Mouse (Mus musculus): ENCODE measurements around the gene Glb1l3.
A peak's percentile ranks its signal among the peaks of the same experiment; 100 is the strongest.

DNA sequence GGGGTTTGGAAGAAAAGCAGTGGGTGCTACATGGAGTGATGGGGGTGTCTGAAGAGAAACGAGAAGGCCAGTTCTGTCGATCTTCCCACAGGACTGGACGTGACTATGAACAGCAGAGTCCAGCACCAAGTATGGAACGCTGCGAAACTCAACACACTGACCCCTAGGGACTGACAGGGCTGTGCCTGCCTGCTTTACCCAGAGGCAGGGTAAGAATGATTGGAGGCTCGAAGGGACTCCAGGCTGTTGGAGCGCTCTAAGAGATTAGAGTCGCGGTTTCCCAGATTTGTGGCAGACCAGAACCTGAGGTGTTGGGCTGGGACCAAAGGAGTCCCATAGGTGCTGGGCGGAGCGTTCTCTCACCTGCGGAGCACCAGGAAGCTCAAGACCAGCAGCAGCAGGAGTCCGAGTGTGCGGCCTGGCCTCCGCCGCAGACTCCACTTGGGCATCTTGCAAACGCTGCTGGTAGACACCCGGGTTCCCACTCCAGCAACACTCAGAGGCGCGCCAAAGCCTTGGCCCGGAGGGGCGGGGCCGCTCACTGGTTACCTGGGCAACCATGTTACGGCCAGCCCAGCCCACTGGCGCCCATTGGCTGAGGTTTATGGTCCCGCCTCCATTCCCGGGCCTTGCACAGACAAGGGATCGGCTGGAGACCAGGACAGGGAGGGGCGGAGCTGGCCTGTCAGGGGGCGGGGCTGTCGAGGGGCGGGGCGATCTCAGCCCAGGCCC, 54.6 kb downstream of the Glb1l3 start, which contains the start of gene Glb1l2:
- TF ChIP-seq CTCF (conservative IDR thresholded peaks at IDR 0.05; ENCODE audit: insufficient read depth, insufficient read length, low read depth, low read length) (no peak), POLR2A (IDR thresholded peaks at IDR 0.05; ENCODE audit: low read depth, low read length) (peak; percentile 49)
